17 mouse cellular contexts compared by ENCODE assay signal in the genomic region with DNA sequence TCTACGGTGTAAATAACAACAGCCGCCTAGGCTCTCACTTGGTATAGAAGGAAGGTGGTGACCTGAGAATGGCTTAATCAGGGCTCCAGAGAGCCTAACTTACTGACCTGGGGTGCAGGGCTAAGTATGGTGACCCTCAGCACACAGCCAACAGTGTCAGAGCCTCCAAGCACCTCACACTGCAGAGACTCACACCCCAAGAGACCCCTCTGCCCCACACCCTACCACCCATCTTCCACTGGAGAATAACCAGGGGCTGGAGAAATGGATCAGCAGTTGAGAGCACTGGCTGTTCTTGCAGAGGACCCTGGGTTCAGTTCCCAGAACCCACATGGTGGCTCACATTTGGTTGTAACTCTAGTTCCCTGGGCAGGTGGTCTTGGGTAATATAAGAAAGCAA.
"Had no signal": no experiment of that assay in that cellular context is flagged by ENCODE, and none has a peak within 500 bp of the region (broad histone marks: within the 10 kb centered on the region; RNA-seq: fewer than 3 reads in every experiment).

No protein-coding gene starts in this region.

- ATAC-seq: inflammation-experienced regulatory T-cells, adult 6 months; intestine, embryonic 16.5 days; midbrain, embryonic 15.5 days had no signal

- H3K36me3 ChIP-seq: liver, embryonic 13.5 days; midbrain, embryonic 12.5 days; midbrain, embryonic 15.5 days; neural tube, embryonic 13.5 days; stomach, embryonic 15.5 days had no signal

- H3K9me3 ChIP-seq: liver, embryonic 13.5 days; midbrain, embryonic 12.5 days; midbrain, embryonic 15.5 days; neural tube, embryonic 13.5 days; stomach, embryonic 15.5 days had no signal

- H3K4me2 ChIP-seq: liver, embryonic 13.5 days; midbrain, embryonic 12.5 days; midbrain, embryonic 15.5 days; neural tube, embryonic 13.5 days; stomach, embryonic 15.5 days had no signal

- DNase-seq: kidney, adult 18-20 months; kidney, adult 9 months; layer of hippocampus, postnatal 36 days; liver, embryonic 13.5 days; lung, adult 2 months; lung, postnatal 14 days; retina, postnatal 1 day; spleen, adult 18-20 months; thymus, postnatal 25 days had no signal

- H3K9ac ChIP-seq: liver, embryonic 13.5 days; midbrain, embryonic 12.5 days; midbrain, embryonic 15.5 days; neural tube, embryonic 13.5 days; stomach, embryonic 15.5 days had no signal

- H3K27ac ChIP-seq: left cerebral cortex, adult 2 months; liver, embryonic 13.5 days; midbrain, embryonic 12.5 days; midbrain, embryonic 15.5 days; neural tube, embryonic 13.5 days; stomach, embryonic 15.5 days had no signal

- H3K4me3 ChIP-seq: left cerebral cortex, adult 2 months; liver, embryonic 13.5 days; midbrain, embryonic 12.5 days; midbrain, embryonic 15.5 days; myocyte; neural tube, embryonic 13.5 days; stomach, embryonic 15.5 days had no signal
